Mouse (Mus musculus) limb, embryonic 12.5 days (tissue): ENCODE results near the gene Lmx1a. TPM values are rescaled to one million over a fixed set of nuclear protein-coding genes. Genes with fewer than 3 reads are reported as not detected.

Experiments used
- ATAC-seq: fragments of 200-750 bp; cut with Nextera tagmentation; 2 replicates; pipeline ENCODE4 v1.8.0; 2017; ENCODE audit warnings: low read depth, moderate TSS enrichment; ENCODE audit not compliant: insufficient number of reproducible peaks, insufficient read depth, low FRiP score, low TSS enrichment
- H3K27ac ChIP-seq: fragments of 300-500 bp; sonication (generic); 2 replicates; pipeline ENCODE4 v1.5.1; 2016; ENCODE audit warnings: mild to moderate bottlenecking, moderate library complexity
- H3K27me3 ChIP-seq: fragments of 300-500 bp; sonication (generic); 2 replicates; pipeline ENCODE4 v1.6.1; 2016; ENCODE audit warnings: mild to moderate bottlenecking, moderate library complexity
- H3K36me3 ChIP-seq: fragments of 300-500 bp; sonication (generic); 2 replicates; pipeline ENCODE4 v1.6.1; 2016; ENCODE audit warnings: mild to moderate bottlenecking, moderate library complexity
- H3K4me1 ChIP-seq: fragments of 300-500 bp; sonication (generic); replicated peaks from 2 replicates; pipeline ENCODE4 v1.6.1; 2016
- H3K4me2 ChIP-seq: fragments of 300-500 bp; sonication (generic); 2 replicates; pipeline ENCODE4 v1.6.1; 2016; ENCODE audit warnings: mild to moderate bottlenecking, moderate library complexity
- H3K4me3 ChIP-seq: fragments of 300-500 bp; sonication (generic); replicated peaks from 2 replicates; pipeline ENCODE4 v1.5.1; 2016; ENCODE audit warnings: mild to moderate bottlenecking
- H3K9ac ChIP-seq: fragments of 300-500 bp; sonication (generic); replicated peaks from 2 replicates; pipeline ENCODE4 v1.6.1; 2016; ENCODE audit warnings: mild to moderate bottlenecking, moderate library complexity
- H3K9me3 ChIP-seq: fragments of 300-500 bp; sonication (generic); 2 replicates; pipeline ENCODE4 v1.6.1; 2016; ENCODE audit warnings: mild to moderate bottlenecking, moderate library complexity
- WGBS: fragments of 180-500 bp; shearing (Covaris S2); methylation state at CpG from one replicate; pipeline ENCODE4 v1.1.7; 2016; 5-methylcytosine and 5-hydroxymethylcytosine counted together
- polyA plus RNA-seq: library from polyadenylated mRNA; unstranded; fragments of >200 nt; fragmentation: Nextera tagmentation; extraction: Ambion mirVana; gene quantifications from 2 replicates; pipeline ENCODE4 v1.2.1, GENCODE M21; 2016

Gene Lmx1a
- polyA plus RNA-seq, 1 experiment from 2014 or later: 0.88 TPM

- no peaks in the 10 kb centered on the region for H3K4me1 ChIP-seq
- peaks cover 34% of the 10 kb centered on the region for H3K27me3 ChIP-seq
- no peak overlapping the region for H3K27ac ChIP-seq
- WGBS: 85% methylated on average over 6 of the region's 6 CpGs
- H3K36me3 ChIP-seq: no peaks in the 10 kb centered on the region
- no peak overlapping the region for H3K4me3 ChIP-seq
- H3K9me3 ChIP-seq: peaks cover 10% of the 10 kb centered on the region; the same call in 1 of the 2 replicates
- H3K9ac ChIP-seq: no peak overlapping the region
- no peak for ATAC-seq
- H3K4me2 ChIP-seq: no peak overlapping the region
Observed at GRCm38 (mm10) chr1:167679061-167679460, 10.0 kb upstream of the Lmx1a start.

GRCm38 (mm10) chr1:167688001-167688346 is 1.1 kb upstream of the Lmx1a start:
- peak overlapping the region; percentile 97 for H3K4me2 ChIP-seq
- no peak overlapping the region for H3K27ac ChIP-seq
- H3K36me3 ChIP-seq: no peaks in the 10 kb centered on the region
- peaks cover 70% of the 10 kb centered on the region for H3K27me3 ChIP-seq
- peak overlapping the region; percentile 65 for H3K9ac ChIP-seq
- H3K4me1 ChIP-seq: peaks cover 21% of the 10 kb centered on the region
- H3K4me3 ChIP-seq: peak overlapping the region; percentile 54
- ATAC-seq: no peak
- no peaks in the 10 kb centered on the region for H3K9me3 ChIP-seq
- under 1% methylated on average over 8 of the region's 8 CpGs for WGBS

- no peaks in the 10 kb centered on the region for H3K9me3 ChIP-seq
- no peaks in the 10 kb centered on the region for H3K36me3 ChIP-seq
- H3K4me2 ChIP-seq: peak overlapping the region; percentile 97
- H3K27me3 ChIP-seq: peaks cover 76% of the 10 kb centered on the region
- under 1% methylated on average over 96 of the region's 98 CpGs for WGBS
- peak; percentile 28; the same call in 1 of the 2 replicates for ATAC-seq
- no peak overlapping the region for H3K27ac ChIP-seq
- H3K4me3 ChIP-seq: peak overlapping the region; percentile 54
- peak overlapping the region; percentile 65 for H3K9ac ChIP-seq
- H3K4me1 ChIP-seq: peaks cover 21% of the 10 kb centered on the region
Observed at GRCm38 (mm10) chr1:167688347-167689231, 448 bp upstream of the Lmx1a start.

GRCm38 (mm10) chr1:167689262-167690137 is 463 bp downstream of the Lmx1a start:
- ATAC-seq: peak; percentile 57; the same call in 1 of the 2 replicates
- WGBS: under 1% methylated on average over 36 of the region's 36 CpGs

GRCm38 (mm10) chr1:167690138-167690710 is 1.2 kb downstream of the Lmx1a start:
- WGBS: under 1% methylated on average over 17 of the region's 17 CpGs
- no peak overlapping the region for H3K27ac ChIP-seq
- H3K27me3 ChIP-seq: peaks cover 91% of the 10 kb centered on the region
- H3K4me1 ChIP-seq: peaks cover 21% of the 10 kb centered on the region
- no peaks in the 10 kb centered on the region for H3K36me3 ChIP-seq
- no peak overlapping the region for H3K9ac ChIP-seq
- no peaks in the 10 kb centered on the region for H3K9me3 ChIP-seq
- ATAC-seq: no peak
- no peak overlapping the region for H3K4me3 ChIP-seq
- H3K4me2 ChIP-seq: no peak overlapping the region

More at GRCm38 (mm10) chr1:167689262-167690137, 463 bp downstream of the Lmx1a start:
- no peak overlapping the region for H3K27ac ChIP-seq
- H3K27me3 ChIP-seq: peaks cover 84% of the 10 kb centered on the region
- no peaks in the 10 kb centered on the region for H3K9me3 ChIP-seq
- no peaks in the 10 kb centered on the region for H3K36me3 ChIP-seq
- peak overlapping the region; percentile 65; the same call in 1 of the 2 replicates for H3K9ac ChIP-seq
- peaks cover 21% of the 10 kb centered on the region for H3K4me1 ChIP-seq
- peak overlapping the region; percentile 54 for H3K4me3 ChIP-seq
- H3K4me2 ChIP-seq: peak overlapping the region; percentile 97

GRCm38 (mm10) chr1:167690716-167691550 is 1.9 kb downstream of the Lmx1a start:
- peaks cover 94% of the 10 kb centered on the region for H3K27me3 ChIP-seq
- H3K4me1 ChIP-seq: peaks cover 21% of the 10 kb centered on the region
- H3K36me3 ChIP-seq: no peaks in the 10 kb centered on the region
- H3K9me3 ChIP-seq: no peaks in the 10 kb centered on the region
- ATAC-seq: no peak
- no peak overlapping the region for H3K27ac ChIP-seq
- WGBS: 2% methylated on average over 21 of the region's 21 CpGs
- H3K9ac ChIP-seq: no peak overlapping the region
- H3K4me2 ChIP-seq: no peak overlapping the region
- no peak overlapping the region for H3K4me3 ChIP-seq

- no peak for ATAC-seq
- Histone ChIP-seq H3K4me1 (peaks cover 21% of the 10 kb centered on the region), H3K9me3 (no peaks in the 10 kb centered on the region), H3K4me2 (peak overlapping the region; percentile 44), H3K27me3 (peaks cover 95% of the 10 kb centered on the region), H3K4me3 (peak overlapping the region; percentile 27), H3K27ac (no peak overlapping the region), H3K36me3 (no peaks in the 10 kb centered on the region), H3K9ac (no peak overlapping the region)
- under 1% methylated on average over 44 of the region's 44 CpGs for WGBS
Observed at GRCm38 (mm10) chr1:167691911-167692682, 3.1 kb downstream of the Lmx1a start.

- ATAC-seq: no peak
- Histone ChIP-seq H3K4me1 (peaks cover 21% of the 10 kb centered on the region), H3K36me3 (no peaks in the 10 kb centered on the region), H3K27ac (no peak overlapping the region), H3K9ac (no peak overlapping the region), H3K4me2 (no peak overlapping the region), H3K4me3 (no peak overlapping the region), H3K9me3 (no peaks in the 10 kb centered on the region), H3K27me3 (peaks cover 90% of the 10 kb centered on the region)
- WGBS: under 1% methylated on average over 7 of the region's 7 CpGs
Observed at GRCm38 (mm10) chr1:167692683-167693045, 3.6 kb downstream of the Lmx1a start.

- Histone ChIP-seq H3K4me3 (no peak overlapping the region), H3K36me3 (no peaks in the 10 kb centered on the region), H3K9me3 (no peaks in the 10 kb centered on the region), H3K9ac (no peak overlapping the region), H3K4me1 (peaks cover 15% of the 10 kb centered on the region), H3K4me2 (no peak overlapping the region), H3K27me3 (peaks cover 90% of the 10 kb centered on the region), H3K27ac (no peak overlapping the region)
- no peak for ATAC-seq
- WGBS: 2% methylated on average over 9 of the region's 9 CpGs
Observed at GRCm38 (mm10) chr1:167693499-167694240, 4.6 kb downstream of the Lmx1a start.
